Mouse (Mus musculus) heart, postnatal 0 days (tissue): ENCODE measurements around the gene Grm1.

Experiments used
- CTCF ChIP-seq: IDR thresholded peaks from 2 replicates; pipeline ENCODE4 v1.5.1; 2016; ENCODE audit warnings: antibody characterized with exemption, control low read depth, low read depth
- EP300 ChIP-seq: IDR thresholded peaks from 2 replicates; pipeline ENCODE4 v1.6.1; 2016; ENCODE audit warnings: antibody characterized with exemption, low read depth

DNA sequence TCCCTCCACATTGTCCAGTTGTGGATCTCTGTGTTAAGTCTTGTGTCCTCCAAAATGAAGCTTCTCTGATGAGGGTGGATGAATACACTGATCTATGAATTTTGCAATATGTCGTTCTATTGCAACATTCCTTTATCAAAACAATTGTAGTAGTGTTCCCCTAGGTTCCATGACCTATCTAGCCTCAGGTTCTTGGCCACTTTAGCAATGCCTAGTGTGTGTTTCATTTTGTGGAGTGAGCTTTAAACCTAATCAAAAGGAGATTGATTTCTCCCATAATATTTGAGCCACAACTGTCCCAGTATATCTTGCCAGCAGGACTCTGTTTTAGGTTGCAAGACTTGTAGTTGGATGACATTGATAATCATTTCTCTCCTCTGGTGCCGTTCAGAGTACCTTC is 211.9 kb downstream of the Grm1 start:
- no peak for TF ChIP-seq CTCF
- no peak for TF ChIP-seq EP300
